Mouse (Mus musculus): ENCODE data around the gene Naa60.
"Not testable (repeated sequence)": the region's sequence is repeated elsewhere in the genome, so short reads cannot be mapped to it uniquely, and the experiment has no call there.

Naa60 gene

GRCm38 (mm10) chr16:3872216-3873047, at the start of gene Naa60:
TSS of gene Naa60 (plus strand) at chr16:3872375.
- DNase-seq (ENCODE audit: low read depth, low spot score), result peak; percentile 82

- DNase-seq (ENCODE audit: low read depth, low spot score), result no peak
Measured at GRCm38 (mm10) chr16:3828021-3828420, 44.2 kb upstream of the Naa60 start.

GRCm38 (mm10) chr16:3829727-3830126, 42.4 kb upstream of the Naa60 start:
- no peak for DNase-seq (ENCODE audit: low read depth, low spot score)

- no peak for DNase-seq (ENCODE audit: low read depth, low spot score)
Measured at GRCm38 (mm10) chr16:3830588-3831109, 41.5 kb upstream of the Naa60 start, which contains the start of gene Olfr15. TSS of gene Olfr15 (plus strand) at chr16:3830878.

- no peak for DNase-seq (ENCODE audit: low read depth, low spot score)
Measured at GRCm38 (mm10) chr16:3835461-3835860, 36.7 kb upstream of the Naa60 start.

- no peak for DNase-seq (ENCODE audit: low read depth, low spot score)
Measured at GRCm38 (mm10) chr16:3839157-3839885, 32.9 kb upstream of the Naa60 start.

GRCm38 (mm10) chr16:3842989-3843388, 29.2 kb upstream of the Naa60 start:
- no peak for DNase-seq (ENCODE audit: low read depth, low spot score)

- DNase-seq (ENCODE audit: low read depth, low spot score), result no peak
Measured at GRCm38 (mm10) chr16:3843796-3844195, 28.4 kb upstream of the Naa60 start.

- peak; percentile 94 for DNase-seq (ENCODE audit: low read depth, low spot score)
Measured at GRCm38 (mm10) chr16:3846711-3847518, 25.3 kb upstream of the Naa60 start, which contains the start of gene Zfp174. TSS of gene Zfp174 (plus strand) at chr16:3847268.

GRCm38 (mm10) chr16:3847871-3848270, 24.3 kb upstream of the Naa60 start:
- no peak for DNase-seq (ENCODE audit: low read depth, low spot score)

GRCm38 (mm10) chr16:3848416-3848815, 23.8 kb upstream of the Naa60 start:
- no peak for DNase-seq (ENCODE audit: low read depth, low spot score)

GRCm38 (mm10) chr16:3851301-3851700, 20.9 kb upstream of the Naa60 start:
- DNase-seq (ENCODE audit: low read depth, low spot score), result not testable (repeated sequence)

GRCm38 (mm10) chr16:3852586-3852985, 19.6 kb upstream of the Naa60 start:
- no peak for DNase-seq (ENCODE audit: low read depth, low spot score)

- DNase-seq (ENCODE audit: low read depth, low spot score), result no peak
Measured at GRCm38 (mm10) chr16:3854437-3855182, 17.6 kb upstream of the Naa60 start.

- no peak for DNase-seq (ENCODE audit: low read depth, low spot score)
Measured at GRCm38 (mm10) chr16:3855776-3856175, 16.4 kb upstream of the Naa60 start.

GRCm38 (mm10) chr16:3859254-3859653, 12.9 kb upstream of the Naa60 start:
- no peak for DNase-seq (ENCODE audit: low read depth, low spot score)

GRCm38 (mm10) chr16:3871815-3872214, 360 bp upstream of the Naa60 start:
- no peak for DNase-seq (ENCODE audit: low read depth, low spot score)

GRCm38 (mm10) chr16:3876346-3876745, 4.2 kb downstream of the Naa60 start:
- no peak for DNase-seq (ENCODE audit: low read depth, low spot score)

- DNase-seq (ENCODE audit: low read depth, low spot score), result peak; percentile 87
Measured at GRCm38 (mm10) chr16:3884201-3885064, 12.3 kb downstream of the Naa60 start, which contains the start of the genes Zfp597 and Gm20695. TSS of gene Zfp597 (minus strand) at chr16:3884561. TSS of gene Gm20695 (plus strand) at chr16:3884648.
